Mouse (Mus musculus): ENCODE data around the gene Gjc1.

The Gjc1 gene

DNA sequence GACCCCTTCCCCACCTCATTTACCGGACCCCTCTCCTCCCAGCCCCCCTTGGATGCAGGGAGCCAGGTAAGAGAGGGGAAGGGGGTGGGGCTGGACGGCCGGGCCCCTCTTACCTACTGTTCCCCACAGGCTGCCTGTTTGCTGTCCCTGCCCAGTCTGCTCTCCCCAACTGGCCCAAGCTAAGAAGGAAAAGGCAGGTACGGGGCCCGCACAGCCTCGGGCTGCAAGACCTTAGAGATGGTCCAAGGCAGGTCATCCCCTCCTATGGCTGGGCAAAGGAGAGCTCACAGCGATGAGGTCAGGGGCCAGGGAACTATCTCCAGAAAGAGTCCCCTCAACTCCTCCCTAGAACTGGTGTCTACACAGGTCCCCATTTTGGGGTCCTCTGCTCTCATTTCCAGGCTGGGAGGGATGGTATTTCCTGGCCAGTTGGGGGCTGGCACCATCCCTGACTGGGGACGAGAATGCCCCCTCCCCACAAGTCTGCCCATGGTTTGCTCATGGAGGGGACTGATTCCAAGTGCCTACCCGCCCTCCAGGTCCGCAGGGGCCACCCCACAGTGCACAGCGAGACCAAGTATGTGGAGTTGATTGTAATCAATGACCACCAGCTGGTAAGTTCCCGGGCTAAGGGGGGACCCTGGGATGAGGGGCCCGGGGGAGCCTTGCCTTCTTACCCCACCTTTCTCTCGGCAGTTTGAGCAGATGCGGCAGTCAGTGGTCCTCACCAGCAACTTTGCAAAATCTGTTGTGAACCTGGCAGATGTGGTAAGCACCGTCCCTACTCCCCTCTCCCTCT lies 47.4 kb downstream of the Gjc1 start:
- no peak for DNase-seq (ENCODE audit: low spot score)

DNA sequence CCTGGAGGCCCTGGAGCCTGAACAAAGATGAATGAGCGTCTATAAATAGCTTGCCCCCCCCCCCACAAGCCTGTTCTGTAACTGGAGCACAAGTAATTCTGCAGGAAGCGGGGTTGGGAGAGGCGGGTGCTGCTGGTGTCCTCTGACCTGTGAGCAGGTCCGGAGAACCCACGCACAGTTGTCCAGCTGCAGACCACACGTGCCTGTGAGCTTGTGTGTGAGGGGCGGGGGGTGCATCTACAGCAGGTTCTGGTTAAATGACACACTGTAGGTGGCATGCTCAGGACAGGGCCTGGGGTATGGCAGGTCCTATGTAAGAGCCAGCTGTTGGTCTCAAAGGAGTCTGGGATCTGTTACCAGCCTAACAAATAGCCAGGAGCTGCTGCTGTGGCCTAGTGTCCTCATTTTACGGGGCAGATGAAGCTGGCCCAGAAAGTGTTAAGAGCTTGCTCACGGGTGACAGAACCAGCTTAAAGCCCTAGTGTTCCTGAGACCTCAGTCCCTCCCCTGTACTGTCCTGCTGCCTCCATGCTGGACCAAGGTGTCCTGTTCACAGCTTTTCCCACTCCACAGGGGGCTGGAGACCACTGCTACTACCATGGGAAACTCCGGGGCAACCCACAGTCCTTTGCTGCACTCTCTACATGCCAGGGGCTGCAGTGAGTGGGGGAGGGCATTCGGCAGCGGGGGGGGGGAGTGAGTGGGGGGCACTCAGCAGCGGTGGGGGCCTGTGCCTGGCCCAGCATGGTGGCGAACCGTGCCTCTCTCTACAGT lies 48.7 kb downstream of the Gjc1 start:
- DNase-seq (ENCODE audit: low spot score) = no peak

DNA sequence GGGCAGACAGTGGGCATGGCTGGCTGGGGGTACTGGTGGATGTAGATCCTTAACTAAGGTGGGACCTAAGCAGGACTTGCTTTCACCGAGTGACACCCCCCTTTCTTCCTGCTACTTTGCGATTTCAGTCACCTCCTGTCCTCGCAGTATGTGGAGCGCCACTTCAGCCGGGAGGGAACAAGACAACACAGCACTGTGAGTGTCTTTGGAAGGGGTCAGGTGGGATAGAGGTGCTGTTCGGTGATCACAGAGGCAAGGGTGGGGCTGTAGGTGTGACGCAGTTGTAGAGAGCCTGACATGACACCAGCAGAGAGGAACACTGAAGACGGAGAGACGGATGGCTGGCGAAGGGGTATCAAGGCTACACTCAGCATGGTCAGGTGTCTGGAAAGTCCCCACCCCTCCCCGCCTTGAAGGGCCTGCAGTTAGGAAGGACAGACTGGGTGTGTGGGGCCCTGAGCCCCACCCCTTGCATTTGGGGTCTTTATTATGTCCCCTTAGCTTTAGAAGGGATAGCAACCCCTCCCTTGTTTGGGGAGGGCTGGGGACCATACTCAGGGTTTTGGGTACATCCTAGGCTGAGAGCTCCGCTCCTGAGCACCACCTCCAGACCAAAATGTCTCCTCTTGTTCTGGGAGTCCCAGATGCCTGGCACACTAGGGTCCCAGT lies 49.4 kb downstream of the Gjc1 start:
- DNase-seq (ENCODE audit: low spot score) = no peak

DNA sequence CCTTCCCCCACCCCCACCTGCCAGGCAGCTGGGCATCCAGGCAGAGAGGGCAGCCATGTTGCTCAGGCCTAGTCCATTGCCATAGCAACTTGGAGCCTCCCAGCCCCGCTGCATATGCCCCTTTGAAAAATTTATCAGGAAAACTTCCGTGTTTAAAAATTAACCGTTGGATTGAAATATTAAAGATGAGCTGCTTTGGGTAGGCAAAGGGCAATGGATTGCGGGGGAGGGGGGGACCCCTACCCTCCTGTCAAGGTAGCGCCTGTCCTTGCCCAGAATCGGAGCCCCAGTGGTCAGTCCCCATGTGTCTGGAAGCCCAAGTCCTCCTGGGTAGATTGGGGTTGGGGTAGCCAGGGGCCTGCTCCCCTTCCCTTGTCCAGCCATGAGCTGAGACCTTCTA lies 50.4 kb downstream of the Gjc1 start:
- no peak for DNase-seq (ENCODE audit: low spot score)

DNA sequence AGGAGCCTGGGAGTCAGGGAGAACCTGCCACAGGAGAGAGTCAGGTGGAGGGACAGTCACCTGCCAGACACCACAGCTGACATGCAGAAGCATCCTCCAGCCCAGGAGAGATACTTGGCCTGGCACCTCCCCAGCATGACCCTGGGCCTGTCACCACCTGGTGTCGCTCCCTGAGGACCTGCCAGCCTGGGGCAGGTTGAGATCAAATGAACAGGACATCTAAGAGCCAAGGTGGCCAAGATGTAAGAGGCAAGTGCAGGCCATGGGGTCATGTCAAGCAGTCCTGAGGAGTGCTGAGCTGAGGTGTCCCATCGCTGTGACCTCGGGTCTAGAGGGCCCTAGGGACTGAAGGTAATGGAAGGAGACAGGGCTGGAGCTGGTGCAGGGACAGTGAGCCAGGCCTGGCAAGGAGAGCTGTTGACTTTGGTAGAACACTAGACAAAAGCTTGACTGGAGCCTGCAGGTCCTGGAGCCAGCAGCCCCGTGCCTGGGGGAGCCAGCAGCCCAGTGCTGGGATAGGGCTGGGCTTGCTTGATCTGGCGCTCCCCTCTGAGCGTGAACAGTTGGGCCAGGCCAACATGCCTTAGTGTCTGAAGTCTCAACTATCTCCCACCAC lies 52.3 kb downstream of the Gjc1 start:
- DNase-seq (ENCODE audit: low spot score) = no peak

DNA sequence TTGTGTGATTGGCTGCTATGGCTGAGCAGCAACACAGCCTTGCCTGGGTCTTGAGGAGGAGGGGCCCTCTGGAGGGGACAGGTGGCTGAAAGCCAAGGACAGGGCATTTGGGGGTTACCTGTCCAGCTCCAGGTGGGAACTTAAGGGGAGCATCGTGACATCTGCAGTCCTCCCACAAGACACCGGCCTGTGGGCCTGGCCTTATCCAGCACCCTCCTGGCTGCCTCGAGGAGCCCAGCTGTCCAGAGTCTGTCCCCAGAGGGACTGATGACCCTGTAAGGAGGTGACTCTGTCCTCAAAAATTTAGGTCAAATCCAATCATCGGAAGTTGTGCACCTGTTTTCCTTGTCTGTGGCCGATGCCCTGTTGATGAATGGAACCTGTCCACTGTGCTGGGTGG lies 54.1 kb downstream of the Gjc1 start:
- no peak for DNase-seq (ENCODE audit: low spot score)

DNA sequence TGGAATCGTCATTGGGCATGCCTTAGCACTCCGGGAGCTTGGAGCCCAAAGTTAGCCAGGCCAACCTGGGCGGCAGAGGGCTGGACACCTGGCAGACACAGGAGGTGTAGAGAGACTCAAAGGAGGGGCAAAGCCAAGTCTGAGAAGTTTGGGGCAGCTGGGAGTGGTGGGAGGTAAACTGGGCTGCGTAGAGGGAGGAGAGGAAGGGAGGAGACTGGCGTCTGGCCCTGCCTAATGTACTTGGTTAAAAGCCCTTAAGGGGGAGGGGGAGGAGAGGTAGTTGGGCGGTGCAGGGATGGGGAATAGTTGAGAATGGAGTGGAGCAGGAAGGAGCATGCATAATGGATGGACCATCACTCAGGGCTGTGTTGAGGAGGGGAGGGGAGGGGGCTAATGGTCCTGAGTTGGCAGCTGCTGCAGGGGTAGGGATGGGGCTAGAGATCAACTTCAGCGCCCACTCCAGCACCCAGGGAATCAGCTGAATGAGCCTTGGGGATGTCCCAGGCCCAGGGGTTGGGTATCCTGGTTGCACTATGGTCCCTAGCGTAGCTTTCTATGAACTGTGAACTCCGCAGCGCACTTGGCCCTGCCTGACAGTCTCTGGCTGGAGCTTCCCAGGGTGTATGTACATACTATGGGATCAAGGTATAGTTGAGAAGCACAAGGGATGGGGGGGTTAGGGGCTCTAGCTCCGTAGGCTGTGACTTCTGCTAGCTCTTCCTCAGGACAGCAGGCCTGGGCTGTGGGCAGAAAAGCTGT lies 56.3 kb downstream of the Gjc1 start:
- no peak for DNase-seq (ENCODE audit: low spot score)

DNA sequence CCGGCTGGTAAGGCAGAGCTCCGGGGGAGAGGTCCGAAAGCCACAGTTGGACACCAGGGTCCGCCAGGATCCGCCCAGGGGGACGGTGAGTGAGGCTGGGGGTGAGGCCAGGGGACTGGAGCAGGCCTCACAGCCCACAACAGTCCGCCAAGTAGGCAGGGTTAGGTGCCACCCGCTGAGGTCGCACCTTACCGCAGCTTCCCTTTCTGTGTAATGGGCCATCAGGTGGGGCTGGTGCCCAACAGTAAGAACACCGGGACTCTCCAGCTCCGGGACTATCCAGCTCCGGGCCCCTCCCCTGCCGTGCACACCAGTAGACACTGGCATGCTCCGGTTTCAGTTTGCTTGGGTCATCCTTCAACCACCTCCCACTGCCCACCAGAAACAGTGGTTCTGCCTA lies 57.3 kb downstream of the Gjc1 start:
- no peak for DNase-seq (ENCODE audit: low spot score)

DNA sequence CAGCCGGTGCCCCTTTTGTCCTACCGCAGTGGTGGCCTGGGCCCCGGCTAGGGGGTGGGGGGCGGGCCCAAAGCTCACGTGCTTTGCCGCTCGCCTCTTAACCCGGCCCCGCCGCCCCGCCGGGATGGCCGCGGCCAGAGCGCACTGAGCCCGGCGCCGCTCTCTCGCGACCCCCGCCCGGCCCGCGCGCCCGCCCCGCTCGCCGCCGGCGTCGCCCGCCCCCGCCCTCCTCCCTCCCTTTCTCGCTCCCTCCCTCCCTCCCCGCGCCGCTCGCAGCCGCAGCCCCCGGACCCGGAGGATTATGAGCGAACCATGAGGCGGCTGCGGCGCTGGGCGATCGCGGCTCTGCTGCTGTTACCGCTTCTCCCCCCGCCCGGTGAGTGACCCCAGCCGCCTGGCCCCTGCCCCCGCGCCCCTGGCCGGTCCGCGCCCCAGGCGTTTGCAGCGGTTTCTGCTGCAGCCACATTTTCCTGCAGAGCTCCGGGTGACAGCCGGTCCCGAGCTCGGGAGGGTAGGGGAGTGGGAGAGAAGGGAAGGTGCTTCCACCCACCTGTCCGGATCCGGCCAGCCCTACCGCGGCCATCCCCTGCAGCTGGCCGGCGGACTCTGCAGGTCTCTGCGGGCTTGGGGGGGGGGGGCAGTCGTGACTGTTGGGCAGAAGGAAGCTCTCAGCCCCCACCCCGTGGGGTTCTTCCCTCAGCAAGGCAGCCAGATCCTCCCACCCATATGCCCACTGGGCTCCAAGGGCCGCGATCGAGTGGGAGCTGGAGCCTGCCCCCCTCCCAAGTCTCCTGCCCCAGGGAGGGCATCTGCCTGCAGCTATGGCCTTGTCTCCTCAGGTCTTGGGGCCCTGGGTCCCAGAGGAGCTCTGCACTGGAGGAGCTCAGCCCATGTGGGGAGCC lies 57.9 kb downstream of the Gjc1 start, which contains the start of gene Adam11:
Adam11 (plus strand) TSS at position 131 of the 902 bp plus-strand sequence.
- no peak for DNase-seq (ENCODE audit: low spot score)

DNA sequence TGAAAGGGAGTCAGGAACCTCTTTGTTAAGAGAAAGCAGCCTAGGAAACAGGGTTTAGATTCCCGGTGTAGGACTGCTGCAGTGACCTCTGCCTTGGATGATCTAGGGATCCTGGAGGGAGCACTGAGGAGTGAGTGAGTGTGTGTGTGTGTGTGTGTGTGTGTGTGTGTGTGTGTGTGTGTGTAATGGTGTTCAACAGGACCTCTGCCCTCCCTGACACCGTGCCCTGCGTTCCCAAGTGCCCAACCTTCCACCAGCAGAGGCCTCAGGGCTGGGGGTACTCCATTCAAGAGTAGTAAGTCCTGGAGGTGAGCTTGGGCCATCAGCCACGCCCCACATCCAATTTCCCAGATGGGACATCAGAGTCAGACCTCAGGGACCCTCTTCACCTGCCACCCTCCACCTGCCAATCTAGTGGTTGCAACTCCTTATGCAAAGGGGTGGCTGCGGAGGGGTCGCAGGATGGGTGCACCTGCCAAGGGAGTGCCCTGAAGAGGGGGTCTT lies 58.6 kb downstream of the Gjc1 start:
- DNase-seq (ENCODE audit: low spot score) = no peak

DNA sequence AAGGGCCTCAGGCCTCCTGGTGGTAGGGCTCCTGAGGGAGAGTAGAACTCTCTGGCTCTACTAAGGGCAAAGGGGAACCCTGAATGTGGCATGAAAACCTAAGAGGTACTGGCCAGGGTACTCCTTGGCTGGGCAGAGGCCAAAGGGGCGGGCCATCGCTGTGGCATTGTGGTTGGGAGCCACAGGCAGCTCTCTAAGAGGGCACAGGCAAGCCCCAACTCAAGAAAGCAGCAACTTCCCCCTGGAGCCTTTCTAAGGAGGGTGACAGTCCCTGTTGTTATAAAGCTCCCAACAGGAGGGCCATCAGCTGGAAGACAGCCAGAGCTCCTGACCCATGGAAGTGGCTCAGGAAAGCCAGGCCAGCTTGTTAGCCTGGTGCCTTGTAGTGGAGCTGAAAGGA lies 60.5 kb downstream of the Gjc1 start:
- no peak for DNase-seq (ENCODE audit: low spot score)

DNA sequence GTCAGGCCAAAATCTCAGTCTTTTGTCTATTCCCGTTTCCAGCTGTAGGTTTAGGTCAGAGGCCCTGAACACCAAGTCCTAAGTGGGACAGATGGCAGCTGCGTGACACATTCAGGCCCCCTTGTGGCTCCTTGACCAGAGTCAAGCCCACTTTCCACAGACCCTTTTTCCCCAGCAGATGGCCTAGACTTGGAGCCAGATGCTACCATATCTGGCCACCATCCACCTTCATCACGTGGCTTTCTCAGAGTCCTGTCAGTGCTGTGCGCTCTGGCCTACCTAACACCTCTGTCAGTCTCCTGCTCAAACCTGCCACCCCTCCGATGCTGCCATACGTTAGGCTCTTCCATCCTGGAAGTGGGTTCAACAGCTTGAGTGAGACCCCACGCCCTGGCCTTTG lies 64.1 kb downstream of the Gjc1 start:
- no peak for DNase-seq (ENCODE audit: low spot score)

DNA sequence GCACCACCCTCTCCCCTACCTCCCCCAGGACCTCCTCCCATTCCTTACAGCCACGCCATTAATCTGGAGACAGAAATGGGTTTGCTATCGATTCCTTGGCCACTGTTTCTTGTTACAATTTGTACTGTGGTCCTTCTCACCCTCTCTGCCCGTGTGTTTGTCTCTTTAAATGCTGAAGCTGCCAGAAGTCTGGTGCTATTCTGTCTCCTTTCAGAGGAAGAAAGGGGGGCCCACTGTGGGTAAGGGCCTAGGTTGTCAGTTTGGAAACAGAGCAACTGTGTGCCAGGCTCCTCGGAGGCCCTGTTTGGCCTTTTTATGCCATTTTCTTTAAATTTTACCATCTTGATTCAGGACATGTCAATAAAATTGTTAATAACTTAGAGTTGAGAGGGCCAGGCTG lies 65.1 kb downstream of the Gjc1 start:
- no peak for DNase-seq (ENCODE audit: low spot score)

DNA sequence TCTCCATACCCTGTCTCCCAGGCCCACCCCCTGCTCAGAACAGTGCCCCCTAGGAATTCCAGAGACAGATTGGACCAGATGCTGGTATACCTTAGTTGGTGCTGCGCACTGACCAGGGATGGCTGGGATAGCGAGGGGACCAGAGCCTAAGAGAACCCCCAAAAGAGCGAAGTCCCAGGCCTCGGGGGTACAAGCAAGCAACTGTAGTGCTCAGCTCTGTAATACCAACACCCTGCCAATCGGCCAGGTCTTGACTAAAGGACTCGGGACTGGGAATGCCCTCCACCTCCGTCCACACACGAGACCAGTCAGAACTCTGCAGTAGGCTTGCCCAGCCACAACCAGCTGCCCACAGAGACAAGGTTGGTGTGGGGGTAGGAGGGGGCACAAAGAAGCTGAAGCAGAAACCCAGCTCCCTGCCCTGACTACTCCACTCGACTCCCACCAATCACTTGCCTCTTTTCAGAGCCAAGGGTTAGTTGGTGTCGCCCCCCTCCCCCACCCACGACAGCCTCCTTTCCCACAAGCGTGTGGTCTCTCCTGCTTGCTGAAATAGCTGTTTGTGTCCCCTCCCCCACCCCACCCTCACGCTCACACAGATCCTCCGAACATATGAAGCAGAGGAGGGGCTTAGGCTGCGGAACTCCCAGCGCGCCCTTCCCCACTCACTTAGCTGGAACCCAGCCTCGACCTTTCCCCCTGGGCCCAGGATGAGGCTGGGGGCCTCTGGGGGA lies 65.7 kb downstream of the Gjc1 start:
- DNase-seq (ENCODE audit: low spot score) = no peak

DNA sequence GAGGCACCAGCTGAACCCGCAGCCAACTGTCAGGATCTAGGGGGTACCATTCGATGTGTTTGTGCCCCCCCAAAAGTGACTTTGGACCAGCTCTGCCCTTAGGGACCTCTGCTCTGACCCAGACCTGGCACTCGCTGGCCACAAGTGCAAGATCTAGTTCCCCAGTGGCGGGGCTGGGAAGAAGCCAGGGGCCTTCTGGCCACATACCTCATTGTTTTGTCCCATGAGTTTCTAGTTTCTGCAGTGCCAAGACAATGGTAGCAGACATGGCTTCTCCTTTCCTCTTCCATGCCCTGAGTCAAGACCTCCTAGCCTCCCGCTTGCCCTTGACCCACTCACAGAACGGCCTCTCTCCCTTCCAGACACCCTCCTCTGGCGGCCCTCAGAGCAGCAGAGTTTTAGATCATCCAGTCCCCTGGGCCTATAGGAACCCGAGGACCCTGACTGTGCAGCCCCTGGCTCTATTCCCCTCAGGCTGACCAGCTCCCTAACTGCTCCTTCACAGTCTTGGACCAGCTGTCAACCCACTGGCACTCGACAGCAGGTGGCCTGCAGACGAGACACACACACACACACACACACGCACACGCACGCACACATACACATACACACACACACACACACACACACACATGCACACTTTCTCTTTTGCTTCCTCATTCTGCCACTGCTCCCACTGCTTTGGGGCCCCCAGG lies 66.5 kb downstream of the Gjc1 start:
- no peak for DNase-seq (ENCODE audit: low spot score)

DNA sequence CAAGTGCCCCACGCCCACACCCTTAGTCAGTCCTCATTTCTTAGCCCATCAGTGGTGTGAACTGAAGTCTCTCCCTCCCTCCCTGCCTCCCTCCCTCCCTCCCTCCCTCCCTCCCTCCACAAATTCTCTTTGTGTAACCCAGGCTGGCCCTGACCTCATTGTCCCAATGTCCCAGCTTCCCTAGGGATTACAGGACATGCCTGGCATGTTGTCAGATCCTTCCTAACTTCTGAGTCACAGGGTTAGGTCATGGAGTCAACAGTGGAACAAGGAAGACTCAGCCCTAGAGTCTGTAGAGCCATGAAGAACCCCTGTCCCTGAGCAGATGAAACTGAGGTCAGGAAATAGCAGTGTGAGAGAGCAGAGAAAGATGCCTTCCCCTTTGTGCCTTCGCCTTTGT lies 69.8 kb downstream of the Gjc1 start:
- no peak for DNase-seq (ENCODE audit: low spot score)

Data from c-Kit-positive CD71-positive TER-119-positive erythroid progenitor cells, embryonic 14.5 days (primary cell).